Mouse (Mus musculus): Measurements from ENCODE around the gene Fgfrl1. TPM values are rescaled to one million over a fixed set of nuclear protein-coding genes. Genes with fewer than 3 reads are reported as not detected.

The Fgfrl1 gene
- polyA plus RNA-seq, 1 experiment from 2014 or later = 29.4 TPM

DNA sequence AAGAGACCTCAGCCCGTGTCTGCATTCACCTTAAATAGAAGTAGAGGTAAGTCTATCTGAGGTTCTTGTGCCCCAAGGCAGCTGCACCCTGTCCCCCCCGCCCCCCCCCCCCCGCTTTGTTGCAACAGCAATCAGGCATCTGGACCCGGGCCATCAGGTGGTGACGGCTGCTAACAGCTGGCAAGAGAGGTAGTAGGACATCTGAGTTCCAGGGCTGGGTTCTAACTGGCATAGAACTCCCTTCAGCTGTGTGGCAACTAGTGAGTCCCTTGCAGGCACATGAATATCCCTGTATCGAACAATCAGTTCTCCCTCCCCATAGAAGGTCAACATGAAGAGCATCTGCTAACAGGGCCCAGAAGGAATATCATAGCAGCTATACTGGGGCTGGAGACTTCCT is 19.8 kb downstream of the Fgfrl1 start:
- no peaks in the 10 kb centered on the region for H3K4me1 ChIP-seq
- H3K36me3 ChIP-seq = peaks cover 5% of the 10 kb centered on the region; the same call in 1 of the 2 replicates
- ATAC-seq (ENCODE audit: low FRiP score) = no peak
- no peak overlapping the region for H3K4me3 ChIP-seq
- no peak overlapping the region for H3K9ac ChIP-seq
- H3K9me3 ChIP-seq (replicated peaks) = no peaks in the 10 kb centered on the region
- WGBS = 83% methylated on average over 6 of the region's 6 CpGs
- no peak overlapping the region for H3K27ac ChIP-seq
- H3K4me2 ChIP-seq (replicated peaks) = no peak overlapping the region
- no peaks in the 10 kb centered on the region for H3K27me3 ChIP-seq

DNA sequence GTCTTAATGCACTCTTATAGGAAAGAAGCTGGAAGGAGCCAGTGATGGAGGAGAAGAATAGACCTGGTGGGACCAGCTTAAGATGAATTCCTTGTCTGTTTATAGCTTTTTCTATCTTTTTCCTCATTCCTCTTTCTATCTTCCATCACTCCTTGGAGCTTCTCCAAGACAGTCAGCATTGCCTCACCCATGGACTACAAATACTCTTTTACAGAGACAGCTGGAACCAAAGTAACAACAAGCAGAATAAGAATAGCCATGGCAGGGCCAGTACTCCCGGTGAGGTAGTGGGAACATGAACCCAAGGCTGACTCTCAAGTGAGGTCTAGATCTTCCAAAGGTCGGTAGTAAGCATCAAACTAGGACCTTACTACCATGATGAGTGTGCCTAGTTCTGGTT is 20.9 kb downstream of the Fgfrl1 start:
- Histone ChIP-seq H3K9me3 (replicated peaks) (no peaks in the 10 kb centered on the region), H3K27me3 (no peaks in the 10 kb centered on the region), H3K4me1 (peaks cover 6% of the 10 kb centered on the region), H3K4me3 (no peak overlapping the region), H3K9ac (no peak overlapping the region), H3K27ac (no peak overlapping the region), H3K4me2 (replicated peaks) (no peak overlapping the region), H3K36me3 (0 out of 2 replicates have a peak, but pooled peaks cover 2% of the 10 kb centered on the region)
- WGBS = 88% methylated on average over 2 of the region's 2 CpGs
- ATAC-seq (ENCODE audit: low FRiP score) = no peak

DNA sequence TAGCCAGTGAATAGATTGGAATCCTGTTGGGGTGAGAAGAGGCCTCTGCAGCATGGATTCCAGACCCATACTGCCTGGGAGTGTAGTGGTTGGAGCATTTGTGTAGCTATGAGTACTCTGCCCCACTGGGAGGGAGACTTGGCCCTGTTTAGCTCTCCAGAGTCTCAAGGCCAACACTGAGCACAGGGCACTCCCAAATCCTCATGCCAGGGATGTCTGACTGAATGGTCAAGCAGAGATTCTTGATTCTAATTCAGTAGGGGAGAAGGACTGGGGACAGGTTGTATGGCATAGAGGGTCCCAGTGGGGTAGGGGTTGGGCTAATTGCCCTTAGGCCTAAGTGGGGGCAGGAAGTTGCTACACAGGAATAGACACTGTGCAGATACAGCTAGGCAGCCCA is 21.5 kb downstream of the Fgfrl1 start:
- Histone ChIP-seq H3K36me3 (no peaks in the 10 kb centered on the region), H3K4me1 (peaks cover 9% of the 10 kb centered on the region), H3K9ac (no peak overlapping the region), H3K27ac (no peak overlapping the region), H3K27me3 (no peaks in the 10 kb centered on the region), H3K4me3 (no peak overlapping the region), H3K4me2 (replicated peaks) (no peak overlapping the region), H3K9me3 (replicated peaks) (no peaks in the 10 kb centered on the region)
- no peak for ATAC-seq (ENCODE audit: low FRiP score)

DNA sequence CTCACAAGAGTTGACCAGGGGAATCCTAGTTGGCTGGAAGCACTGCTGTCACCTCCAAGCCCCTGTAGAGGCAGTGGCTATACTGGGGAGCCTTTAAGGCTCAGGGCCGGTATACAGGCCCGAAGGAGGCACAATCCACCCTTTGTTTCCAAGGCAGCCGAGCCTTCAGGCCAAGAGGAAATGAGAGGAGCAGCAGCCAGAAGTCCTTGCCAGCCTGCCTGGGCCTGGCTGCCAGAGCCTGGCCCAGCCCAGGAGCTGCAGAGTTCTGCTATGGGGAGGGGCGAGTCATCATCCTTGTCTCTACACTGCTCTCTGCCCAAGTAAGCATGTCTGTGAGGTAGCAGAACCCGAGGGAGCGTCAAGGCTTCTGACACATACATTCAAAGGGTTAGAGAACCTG is 22.0 kb downstream of the Fgfrl1 start:
- Histone ChIP-seq H3K9ac (no peak overlapping the region), H3K27me3 (no peaks in the 10 kb centered on the region), H3K4me1 (peaks cover 9% of the 10 kb centered on the region), H3K9me3 (replicated peaks) (no peaks in the 10 kb centered on the region), H3K27ac (no peak overlapping the region), H3K36me3 (no peaks in the 10 kb centered on the region), H3K4me3 (no peak overlapping the region), H3K4me2 (replicated peaks) (no peak overlapping the region)
- ATAC-seq (ENCODE audit: low FRiP score) = no peak
- WGBS = 67% methylated on average over 6 of the region's 6 CpGs

DNA sequence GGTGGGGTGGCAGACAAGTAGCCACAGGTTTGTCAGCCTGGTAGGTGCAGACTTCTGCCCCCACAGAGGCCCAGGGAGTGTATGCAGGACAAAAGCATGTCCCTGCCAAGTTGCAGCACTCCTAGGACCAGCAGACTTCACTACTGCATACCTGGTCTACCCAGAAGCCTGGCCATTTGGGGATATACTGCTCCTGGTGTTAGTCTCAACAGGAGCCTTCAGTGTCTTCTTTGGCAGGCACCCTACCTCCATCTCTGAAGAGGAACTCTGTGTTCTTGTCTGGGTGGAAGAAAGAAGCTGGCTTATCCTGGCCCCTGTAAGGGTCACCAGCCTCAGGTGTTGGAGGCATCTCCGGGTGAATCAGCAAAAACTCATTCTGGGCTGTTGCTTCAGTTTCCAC is 23.8 kb downstream of the Fgfrl1 start:
- Histone ChIP-seq H3K4me2 (replicated peaks) (no peak overlapping the region), H3K36me3 (no peaks in the 10 kb centered on the region), H3K9ac (no peak overlapping the region), H3K27me3 (no peaks in the 10 kb centered on the region), H3K9me3 (replicated peaks) (no peaks in the 10 kb centered on the region), H3K27ac (no peak overlapping the region), H3K4me3 (no peak overlapping the region), H3K4me1 (peaks cover 9% of the 10 kb centered on the region)
- 78% methylated on average over 1 of the region's 1 CpGs for WGBS
- ATAC-seq (ENCODE audit: low FRiP score) = no peak

DNA sequence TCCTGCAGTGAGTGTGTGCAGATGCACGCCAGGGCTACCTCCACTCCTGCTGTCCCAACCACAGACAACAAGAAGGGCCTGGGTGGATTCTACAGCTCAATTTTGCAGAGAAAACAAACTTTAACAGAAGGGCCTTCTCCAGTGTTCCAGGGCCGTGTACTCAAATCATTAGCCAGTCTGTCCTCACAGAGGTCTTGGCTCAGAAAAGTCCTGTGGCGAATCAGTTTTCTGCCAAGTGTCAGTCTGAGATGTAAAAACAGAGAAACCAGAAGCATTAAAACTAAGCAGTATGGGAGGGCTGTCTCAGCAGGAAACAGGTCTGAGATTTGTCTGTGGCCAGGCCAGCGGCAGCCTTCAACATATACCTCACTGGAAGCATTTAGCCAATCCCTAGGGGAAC is 25.9 kb downstream of the Fgfrl1 start:
- Histone ChIP-seq H3K4me2 (replicated peaks) (no peak overlapping the region), H3K4me3 (no peak overlapping the region)
- ATAC-seq (ENCODE audit: low FRiP score) = no peak

DNA sequence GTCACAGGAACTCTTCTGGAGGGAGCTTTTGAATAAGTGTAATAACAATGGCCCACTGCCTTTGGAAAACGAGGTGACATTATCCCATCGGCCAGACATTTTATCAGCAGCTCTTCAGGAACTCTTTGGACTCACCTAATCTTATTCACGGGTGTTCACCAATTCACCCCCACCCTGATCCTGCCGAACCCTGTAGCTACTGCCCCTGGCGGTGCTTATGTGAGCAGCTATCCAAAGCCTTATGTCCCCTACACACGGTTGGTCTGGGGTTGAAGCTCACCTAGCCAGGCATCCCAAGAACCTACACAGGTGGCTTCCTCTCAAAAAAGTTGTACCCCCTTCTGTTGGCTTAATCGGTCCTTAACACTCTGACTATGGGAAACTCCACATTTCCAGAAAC is 27.6 kb downstream of the Fgfrl1 start:
- Histone ChIP-seq H3K4me3 (no peak overlapping the region), H3K9ac (no peak overlapping the region), H3K27me3 (no peaks in the 10 kb centered on the region), H3K27ac (no peak overlapping the region), H3K4me1 (peaks cover 9% of the 10 kb centered on the region), H3K9me3 (replicated peaks) (no peaks in the 10 kb centered on the region), H3K4me2 (replicated peaks) (no peak overlapping the region), H3K36me3 (no peaks in the 10 kb centered on the region)
- no peak for ATAC-seq (ENCODE audit: low FRiP score)
- 72% methylated on average over 7 of the region's 7 CpGs for WGBS

More for the DNA sequence above, 25.9 kb downstream of the Fgfrl1 start:
- no peaks in the 10 kb centered on the region for H3K9me3 ChIP-seq (replicated peaks)
- H3K27me3 ChIP-seq = no peaks in the 10 kb centered on the region
- H3K4me1 ChIP-seq = peaks cover 9% of the 10 kb centered on the region
- no peaks in the 10 kb centered on the region for H3K36me3 ChIP-seq
- 0 out of 2 replicates have a peak overlapping the region, but pooled peaks have one; percentile 23 for H3K27ac ChIP-seq
- H3K9ac ChIP-seq = no peak overlapping the region
- WGBS = 36% methylated on average over 4 of the region's 4 CpGs

DNA sequence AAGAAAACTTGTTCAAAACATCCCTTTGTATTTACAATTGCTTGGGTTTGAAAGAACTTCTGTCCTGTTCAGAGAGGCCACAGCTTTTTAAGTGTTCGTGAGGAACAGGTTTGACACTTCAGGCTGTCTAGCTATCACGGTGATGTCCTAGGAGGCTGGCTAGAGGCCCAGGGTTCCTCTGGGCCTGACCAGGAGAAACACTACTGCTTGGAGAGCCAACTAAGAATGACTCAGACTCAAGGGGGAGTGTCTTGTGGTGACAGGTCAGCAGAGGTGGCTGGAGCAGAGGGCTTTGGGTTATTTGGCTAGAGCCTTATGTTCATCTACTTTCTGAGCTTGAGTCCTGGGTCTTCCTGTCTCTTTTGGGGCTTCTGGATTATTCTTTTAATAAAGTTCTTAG is 31.8 kb downstream of the Fgfrl1 start:
- no peak for ATAC-seq (ENCODE audit: low FRiP score)

DNA sequence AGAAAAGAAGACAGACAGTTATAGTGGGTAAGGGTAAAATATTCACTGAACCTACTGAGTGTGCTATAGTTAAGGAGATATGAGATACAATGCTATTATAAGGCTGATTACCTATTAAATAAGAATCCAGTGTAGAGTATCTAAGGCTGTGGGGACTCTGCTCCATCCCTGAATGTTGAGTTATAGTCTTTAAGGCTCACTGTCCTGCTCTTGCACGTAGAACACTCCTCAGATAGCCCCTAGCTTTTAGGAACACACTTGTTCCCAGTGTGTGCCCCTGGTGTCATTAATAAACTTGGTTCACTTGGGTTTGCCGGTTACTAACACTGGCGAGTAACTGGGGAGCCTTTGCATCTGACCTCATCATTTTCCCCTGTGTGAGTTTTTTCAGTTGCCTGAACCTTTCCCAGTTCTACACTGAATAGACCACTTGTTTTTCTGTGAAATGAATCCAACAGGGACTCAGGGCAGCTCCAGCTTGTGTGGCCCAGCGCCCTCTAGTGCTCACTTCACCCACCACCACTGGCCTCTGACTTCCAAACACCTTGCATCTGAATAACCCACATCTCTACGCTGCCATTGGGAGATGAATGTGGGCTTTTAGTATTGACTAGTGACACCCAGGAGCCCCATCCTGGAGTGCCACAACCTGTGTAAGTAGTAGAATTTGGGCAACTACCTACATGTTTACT is 34.5 kb downstream of the Fgfrl1 start:
- H3K4me2 ChIP-seq (replicated peaks) = no peak overlapping the region
- peak overlapping the region; percentile 30; the same call in 1 of the 2 replicates for H3K27ac ChIP-seq
- H3K4me1 ChIP-seq = peaks cover 2% of the 10 kb centered on the region; the same call in 1 of the 2 replicates
- no peak overlapping the region for H3K9ac ChIP-seq
- H3K4me3 ChIP-seq = no peak overlapping the region
- ATAC-seq (ENCODE audit: low FRiP score) = peak; percentile 80
- no peaks in the 10 kb centered on the region for H3K36me3 ChIP-seq
- H3K27me3 ChIP-seq = no peaks in the 10 kb centered on the region
- H3K9me3 ChIP-seq (replicated peaks) = no peaks in the 10 kb centered on the region
- WGBS = 18% methylated on average over 5 of the region's 5 CpGs

More for the DNA sequence above, 31.8 kb downstream of the Fgfrl1 start:
- H3K4me3 ChIP-seq = no peak overlapping the region
- 68% methylated on average over 2 of the region's 2 CpGs for WGBS
- no peaks in the 10 kb centered on the region for H3K9me3 ChIP-seq (replicated peaks)
- H3K4me2 ChIP-seq (replicated peaks) = no peak overlapping the region
- no peaks in the 10 kb centered on the region for H3K27me3 ChIP-seq
- no peak overlapping the region for H3K9ac ChIP-seq
- no peak overlapping the region for H3K27ac ChIP-seq
- peaks cover 2% of the 10 kb centered on the region; the same call in 1 of the 2 replicates for H3K4me1 ChIP-seq
- no peaks in the 10 kb centered on the region for H3K36me3 ChIP-seq

DNA sequence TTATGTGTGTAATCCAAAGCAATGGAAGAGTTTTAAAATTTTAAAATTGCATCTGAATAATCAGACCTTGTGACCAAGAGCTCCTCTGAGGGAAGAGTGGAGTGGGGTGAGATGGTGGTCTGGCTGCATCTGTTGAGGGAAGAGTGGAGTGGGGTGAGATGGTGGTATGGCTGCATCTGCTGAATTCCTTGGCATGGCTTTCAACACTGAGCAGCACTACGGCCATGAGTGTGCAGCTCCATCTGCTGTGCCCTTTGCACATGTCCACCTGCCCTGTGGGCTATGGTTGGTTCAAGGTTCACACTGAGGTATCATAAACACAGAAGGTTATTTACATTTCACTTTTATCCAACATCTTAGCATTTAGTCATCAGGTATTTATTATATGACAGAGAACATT is 35.2 kb downstream of the Fgfrl1 start:
- no peak overlapping the region for H3K27ac ChIP-seq
- peaks cover 2% of the 10 kb centered on the region; the same call in 1 of the 2 replicates for H3K4me1 ChIP-seq
- no peaks in the 10 kb centered on the region for H3K9me3 ChIP-seq (replicated peaks)
- H3K27me3 ChIP-seq = no peaks in the 10 kb centered on the region
- H3K4me2 ChIP-seq (replicated peaks) = no peak overlapping the region
- H3K4me3 ChIP-seq = no peak overlapping the region
- no peak for ATAC-seq (ENCODE audit: low FRiP score)
- no peak overlapping the region for H3K9ac ChIP-seq
- WGBS = 93% methylated on average over 1 of the region's 1 CpGs
- no peaks in the 10 kb centered on the region for H3K36me3 ChIP-seq

DNA sequence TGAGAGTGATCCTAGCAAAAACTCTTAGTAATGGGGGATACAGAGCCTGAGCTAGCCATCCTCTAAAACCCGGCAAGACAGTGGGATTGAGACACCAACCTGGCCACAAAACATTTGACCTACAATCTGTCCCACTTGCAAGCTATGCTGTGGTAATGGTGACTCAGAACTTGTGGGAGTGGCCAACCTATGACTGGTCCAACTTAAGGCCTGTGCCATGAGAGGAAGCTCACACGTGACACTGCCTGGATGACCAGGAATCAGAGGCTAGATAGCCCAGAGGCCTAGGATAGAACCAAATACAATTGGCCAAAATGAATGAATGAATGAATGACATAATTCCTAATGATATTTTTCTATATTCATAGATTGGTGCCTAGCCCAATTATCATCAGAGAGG is 49.7 kb downstream of the Fgfrl1 start:
- Histone ChIP-seq H3K4me2 (replicated peaks) (no peak overlapping the region), H3K4me3 (no peak overlapping the region)
- 85% methylated on average over 2 of the region's 2 CpGs for WGBS

DNA sequence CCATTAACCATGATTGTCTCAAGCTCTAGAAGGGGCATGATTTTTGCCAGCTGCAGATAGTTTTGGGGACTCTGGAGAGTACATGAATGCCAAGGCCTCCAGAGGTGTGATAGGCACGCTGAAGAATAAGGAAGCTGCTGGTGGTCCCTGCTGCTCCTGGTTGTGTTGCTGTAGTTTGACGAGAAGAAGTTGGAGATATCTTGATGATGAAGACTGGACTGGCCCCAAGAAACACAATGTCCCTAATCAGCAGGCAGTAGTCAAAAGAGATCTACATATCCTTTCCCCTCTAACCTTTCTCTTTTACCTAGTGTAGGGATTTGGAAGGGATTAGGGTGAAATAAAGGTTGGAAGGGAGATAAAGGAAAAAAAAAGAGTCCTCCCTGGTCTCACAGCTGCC is 50.4 kb downstream of the Fgfrl1 start:
- H3K4me2 ChIP-seq (replicated peaks) = no peak overlapping the region
- H3K27me3 ChIP-seq = no peaks in the 10 kb centered on the region
- no peak overlapping the region for H3K4me3 ChIP-seq
- H3K4me1 ChIP-seq = no peaks in the 10 kb centered on the region
- H3K9me3 ChIP-seq (replicated peaks) = no peaks in the 10 kb centered on the region
- H3K27ac ChIP-seq = no peak overlapping the region
- ATAC-seq (ENCODE audit: low FRiP score) = no peak
- H3K36me3 ChIP-seq = no peaks in the 10 kb centered on the region
- H3K9ac ChIP-seq = no peak overlapping the region
- WGBS = 68% methylated on average over 2 of the region's 2 CpGs

More for the DNA sequence above, 49.7 kb downstream of the Fgfrl1 start:
- ATAC-seq (ENCODE audit: low FRiP score) = no peak
- no peaks in the 10 kb centered on the region for H3K4me1 ChIP-seq
- H3K27ac ChIP-seq = no peak overlapping the region
- H3K36me3 ChIP-seq = no peaks in the 10 kb centered on the region
- H3K27me3 ChIP-seq = no peaks in the 10 kb centered on the region
- no peak overlapping the region for H3K9ac ChIP-seq
- H3K9me3 ChIP-seq (replicated peaks) = no peaks in the 10 kb centered on the region

DNA sequence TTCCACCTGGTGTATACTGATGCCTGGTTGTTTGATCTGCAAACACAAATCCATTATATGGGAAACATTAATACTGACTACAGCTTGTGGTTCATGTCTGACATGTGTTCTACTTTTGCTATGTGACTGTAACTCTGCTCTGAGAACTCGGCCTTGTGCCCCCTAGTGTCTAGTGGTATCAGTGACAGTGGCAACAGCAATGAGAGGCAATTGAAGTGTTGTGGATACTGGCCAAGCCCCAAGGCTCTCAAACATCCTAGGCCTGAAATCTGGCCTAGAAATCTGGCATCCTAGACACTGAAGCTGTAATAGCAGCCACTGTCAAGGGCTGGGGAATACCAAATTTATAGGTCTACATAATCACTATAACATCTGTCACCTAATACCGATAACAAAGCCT is 51.7 kb downstream of the Fgfrl1 start:
- no peak for ATAC-seq (ENCODE audit: low FRiP score)
- no peaks in the 10 kb centered on the region for H3K9me3 ChIP-seq (replicated peaks)
- no peak overlapping the region for H3K27ac ChIP-seq
- no peaks in the 10 kb centered on the region for H3K27me3 ChIP-seq
- no peaks in the 10 kb centered on the region for H3K4me1 ChIP-seq
- 64% methylated on average over 2 of the region's 2 CpGs for WGBS
- H3K4me2 ChIP-seq (replicated peaks) = no peak overlapping the region
- H3K9ac ChIP-seq = no peak overlapping the region
- no peak overlapping the region for H3K4me3 ChIP-seq
- no peaks in the 10 kb centered on the region for H3K36me3 ChIP-seq

Measured in hindbrain, embryonic 12.5 days (tissue).